Mouse (Mus musculus) ovary, postnatal 10 days (tissue): Measurements from ENCODE around the gene Stac2.

Source experiments
- DNase-seq: peaks from one replicate; pipeline ENCODE4 v3.0.0; 2022; ENCODE audit warnings: low spot score

Stac2 gene

GRCm38 (mm10) chr11:98021565-98022252, 31.6 kb downstream of the Stac2 start:
- DNase-seq, result no peak

- no peak for DNase-seq
Observed at GRCm38 (mm10) chr11:98021118-98021517, 32.1 kb downstream of the Stac2 start.

GRCm38 (mm10) chr11:98020710-98021109, 32.6 kb downstream of the Stac2 start:
- no peak for DNase-seq

GRCm38 (mm10) chr11:98019883-98020610, 33.2 kb downstream of the Stac2 start:
- no peak for DNase-seq

GRCm38 (mm10) chr11:98018858-98019641, 34.2 kb downstream of the Stac2 start:
- no peak for DNase-seq

- no peak for DNase-seq
Observed at GRCm38 (mm10) chr11:98018222-98018621, 35.0 kb downstream of the Stac2 start.

- no peak for DNase-seq
Observed at GRCm38 (mm10) chr11:98016824-98017223, 36.4 kb downstream of the Stac2 start.

DNA sequence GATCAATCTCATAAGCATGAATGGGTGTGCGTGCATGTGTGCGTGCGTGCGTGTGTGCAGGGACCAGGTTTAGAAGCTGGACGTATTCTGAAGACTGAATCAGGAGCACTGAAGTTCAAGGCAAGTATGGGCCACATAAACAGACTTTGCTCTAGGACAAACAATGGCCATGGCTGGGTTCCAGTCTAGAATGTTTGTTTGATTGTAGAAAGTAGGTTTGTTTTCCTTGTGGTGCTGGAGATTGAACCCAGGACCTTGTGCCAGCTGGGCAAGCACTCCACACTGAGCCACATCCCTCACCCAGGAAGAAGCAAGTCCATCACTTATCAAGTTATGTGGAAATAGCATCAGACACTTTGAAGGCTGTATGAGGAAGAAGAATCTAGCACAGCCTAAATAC, 37.1 kb downstream of the Stac2 start:
- DNase-seq, result no peak

DNA sequence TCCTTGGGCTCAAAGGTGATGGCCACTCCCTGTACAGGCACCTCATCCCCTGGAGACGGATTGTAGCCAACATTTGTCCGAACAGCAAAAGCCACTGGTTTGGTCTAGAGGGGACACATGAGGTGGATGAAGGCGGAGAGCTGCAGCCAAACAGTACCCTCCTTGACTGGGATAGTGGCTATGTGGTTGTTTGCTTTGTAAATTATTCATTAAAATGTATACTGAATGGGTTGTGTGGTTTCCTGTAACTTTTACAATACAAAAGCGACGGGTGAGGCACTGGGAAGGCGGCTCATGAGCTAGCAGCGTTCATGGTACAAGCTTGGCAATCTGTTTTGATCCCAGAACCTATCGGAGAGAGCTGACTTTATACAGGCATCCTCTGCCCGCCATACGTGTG, 40.4 kb downstream of the Stac2 start:
- no peak for DNase-seq

DNA sequence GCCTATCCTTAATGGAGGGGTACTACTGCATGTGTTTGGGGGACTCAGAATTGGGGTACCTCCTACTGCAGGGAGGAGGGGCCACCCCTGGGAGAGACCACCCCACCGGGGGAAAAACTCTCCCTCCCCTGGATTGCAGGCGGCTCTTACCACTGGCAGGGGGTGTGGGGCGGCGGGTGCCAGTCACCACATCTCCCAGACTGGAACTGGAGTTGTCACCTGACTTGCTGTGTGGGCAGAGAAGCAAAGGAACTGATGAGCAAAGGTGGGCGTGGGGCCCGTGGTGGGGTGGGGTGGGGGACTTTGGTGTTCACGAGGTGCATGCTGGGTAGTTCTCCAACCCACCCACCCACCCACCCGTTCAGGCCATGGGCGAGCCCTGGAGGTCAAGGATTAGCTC, 41.5 kb downstream of the Stac2 start:
- DNase-seq, result no peak

DNA sequence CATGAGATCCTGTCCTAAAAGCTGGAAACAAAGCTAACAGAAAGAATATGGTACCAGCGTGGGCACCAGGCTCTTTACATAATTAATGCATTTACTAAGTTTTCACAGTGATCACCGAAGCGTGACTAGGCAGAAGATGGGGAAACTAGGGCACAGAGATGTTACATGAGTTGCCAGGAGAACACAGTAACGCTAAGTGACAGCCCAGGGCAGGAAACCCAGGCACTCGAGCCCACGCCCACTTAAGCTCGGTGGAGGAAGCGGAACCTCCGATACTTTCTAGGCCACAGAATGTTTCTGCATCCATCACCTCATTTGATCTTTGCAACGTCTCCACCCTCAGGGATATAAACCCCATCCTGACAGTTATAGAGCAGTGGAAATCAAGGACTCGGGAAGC, 45.2 kb downstream of the Stac2 start:
- DNase-seq, result no peak

DNA sequence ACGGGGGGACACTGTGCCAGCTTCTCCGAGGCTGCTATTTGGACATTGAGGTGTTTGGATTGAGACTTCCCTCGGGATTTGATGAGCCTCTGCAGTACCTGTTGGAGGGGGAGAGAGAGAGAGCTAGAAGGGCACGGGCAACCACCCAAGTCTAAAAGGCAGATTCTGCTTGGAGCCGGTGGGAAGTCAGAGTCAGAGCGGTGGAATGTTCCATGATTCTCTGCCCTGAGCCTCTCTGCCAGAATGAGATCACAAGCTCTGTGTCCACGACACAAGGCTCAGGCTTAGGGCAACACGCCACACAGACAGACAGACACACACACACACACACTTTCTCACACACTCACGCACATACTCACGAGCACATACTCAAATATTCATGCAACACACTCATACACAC, 47.6 kb downstream of the Stac2 start:
- DNase-seq, result no peak

DNA sequence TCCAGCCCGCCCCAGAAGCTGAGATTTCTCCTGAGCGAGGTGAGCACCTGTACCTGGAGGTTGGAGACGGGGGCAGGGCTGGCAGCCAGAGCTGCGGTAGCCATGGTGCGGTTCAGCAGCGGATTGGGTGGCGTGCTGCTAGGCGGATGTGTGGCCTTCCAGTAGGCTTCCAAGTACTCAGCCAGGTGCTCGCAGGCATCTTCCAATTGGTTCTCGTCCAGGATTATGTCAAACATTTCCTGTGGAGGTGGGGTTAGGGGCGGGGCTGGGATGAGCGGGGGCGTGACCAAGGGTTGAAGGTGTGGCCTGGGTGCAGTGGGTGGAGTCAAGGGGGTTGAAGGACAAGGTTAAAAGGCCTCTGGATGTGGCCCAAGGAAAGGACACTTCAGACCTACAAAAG, 48.2 kb downstream of the Stac2 start:
- no peak for DNase-seq

- DNase-seq, result no peak
Observed at GRCm38 (mm10) chr11:98004161-98004560, 49.1 kb downstream of the Stac2 start.

DNA sequence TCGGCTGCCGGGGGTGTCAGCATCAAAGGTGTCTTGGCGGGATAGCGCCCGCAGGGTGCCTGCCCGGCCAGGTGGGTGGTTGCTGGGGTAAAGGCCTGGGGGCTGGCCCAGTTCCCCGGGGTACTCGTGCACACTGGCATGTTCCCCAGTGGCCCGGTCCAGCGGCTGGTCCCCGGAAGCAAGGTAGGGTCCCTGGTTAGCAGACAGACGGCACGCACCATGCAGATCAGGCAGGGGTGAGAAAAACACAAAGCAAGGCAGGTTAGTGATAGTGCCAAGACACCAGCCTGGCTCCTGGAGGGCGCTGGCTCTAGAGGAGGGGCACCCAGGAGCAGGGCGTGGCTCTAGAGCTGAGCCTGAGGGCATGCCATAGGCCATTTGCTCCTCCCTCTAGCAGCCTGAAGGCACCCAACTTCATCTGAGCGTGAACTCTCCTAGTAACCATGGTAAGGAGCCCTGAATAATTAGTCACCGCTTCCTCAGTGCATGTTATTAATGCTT, 50.0 kb downstream of the Stac2 start:
- no peak for DNase-seq

DNA sequence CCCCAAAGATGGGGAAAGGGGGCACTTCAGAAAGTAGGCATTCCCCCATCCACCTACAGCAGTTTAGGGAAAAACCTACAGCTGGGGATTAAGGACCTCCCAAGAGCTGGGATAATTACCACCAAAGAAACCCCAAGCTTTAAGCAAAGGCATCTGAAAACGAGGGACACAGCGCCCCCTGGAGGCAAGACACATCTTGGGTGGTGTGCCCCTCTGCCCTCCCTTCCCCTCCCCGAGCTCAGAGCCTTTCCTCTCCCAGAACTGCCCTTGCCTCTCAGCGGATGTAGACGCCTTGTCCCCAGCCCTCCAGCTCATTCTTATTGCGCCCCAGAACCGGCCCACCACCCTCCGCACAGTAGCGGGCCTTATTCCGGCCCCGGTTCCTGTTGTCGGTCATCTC, 50.6 kb downstream of the Stac2 start:
- peak; percentile 59 for DNase-seq

DNA sequence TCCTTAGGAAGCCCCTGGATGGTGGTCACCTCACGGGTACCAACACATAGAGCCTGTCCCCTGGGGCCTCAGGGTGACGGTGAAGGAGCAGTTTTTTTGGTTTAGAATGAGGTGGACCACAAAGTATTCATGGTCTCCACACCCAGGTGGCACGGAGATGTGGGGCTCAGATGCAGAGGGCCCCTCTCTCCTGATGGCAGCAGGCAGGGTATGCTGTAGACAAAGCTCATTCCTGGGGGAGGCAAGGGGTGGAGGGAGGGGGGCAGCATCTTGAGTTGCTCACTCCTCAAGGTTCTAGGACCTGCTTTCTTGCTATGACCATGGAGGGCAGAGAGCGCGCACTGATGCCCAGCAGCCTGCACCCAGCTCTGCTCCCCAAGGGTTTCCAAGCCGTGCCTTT, 51.3 kb downstream of the Stac2 start:
- no peak for DNase-seq

- no peak for DNase-seq
Observed at GRCm38 (mm10) chr11:98001351-98001824, 51.9 kb downstream of the Stac2 start.

DNA sequence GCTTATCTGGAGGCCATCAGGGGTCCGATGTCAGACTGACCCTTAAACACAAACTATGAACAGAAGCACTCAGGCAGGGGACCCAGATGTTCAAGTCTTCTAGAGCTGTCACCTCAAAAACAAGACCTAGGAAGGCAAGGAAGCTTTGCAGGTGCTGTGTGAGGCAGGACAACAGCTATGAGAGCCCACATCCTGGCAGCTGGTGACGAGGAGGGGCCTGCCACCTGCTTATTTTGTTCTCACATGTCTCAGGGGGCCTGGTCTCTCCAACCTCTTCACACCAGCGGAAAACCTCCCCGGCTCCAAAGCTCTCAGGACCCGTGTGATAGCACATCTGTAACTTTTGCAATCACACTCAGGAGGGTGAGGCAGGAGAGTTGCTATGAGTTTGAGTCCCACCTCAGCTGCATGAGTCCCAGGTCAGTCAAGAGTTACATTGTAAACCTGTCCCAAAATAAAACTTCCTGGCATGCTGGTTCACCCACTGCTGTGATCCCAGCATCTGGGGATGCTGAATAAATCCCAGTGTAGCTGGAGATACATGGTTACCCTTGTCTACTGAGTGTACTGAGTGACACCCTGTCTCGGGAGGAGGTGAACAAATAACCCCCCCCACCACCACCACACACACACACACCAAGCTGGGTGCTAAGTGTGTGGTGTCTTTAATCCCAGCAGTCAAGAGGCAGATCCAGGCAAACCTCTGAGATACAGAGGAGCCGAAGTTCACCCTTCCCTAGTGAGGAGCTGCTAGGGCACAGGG, 52.7 kb downstream of the Stac2 start:
- no peak for DNase-seq

DNA sequence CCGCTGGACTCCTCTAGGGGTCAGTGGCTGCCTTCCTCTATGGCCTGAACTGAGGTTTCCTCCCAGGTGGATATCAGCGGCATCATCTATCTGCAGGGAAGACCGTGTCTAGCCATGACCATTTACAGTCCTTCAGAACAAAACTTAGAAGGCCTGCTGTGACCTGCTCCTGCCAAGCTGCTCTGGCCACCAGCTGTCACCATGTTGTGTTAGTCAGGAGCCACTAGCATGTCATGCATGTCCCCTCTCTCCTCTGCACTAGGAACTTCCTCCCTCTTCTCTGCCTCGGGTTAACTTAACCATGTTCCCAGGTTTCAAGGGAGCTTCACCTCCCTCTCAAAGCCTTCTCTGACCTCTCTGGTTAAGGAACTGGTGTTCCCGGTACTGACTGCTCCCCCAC, 53.5 kb downstream of the Stac2 start:
- no peak for DNase-seq

DNA sequence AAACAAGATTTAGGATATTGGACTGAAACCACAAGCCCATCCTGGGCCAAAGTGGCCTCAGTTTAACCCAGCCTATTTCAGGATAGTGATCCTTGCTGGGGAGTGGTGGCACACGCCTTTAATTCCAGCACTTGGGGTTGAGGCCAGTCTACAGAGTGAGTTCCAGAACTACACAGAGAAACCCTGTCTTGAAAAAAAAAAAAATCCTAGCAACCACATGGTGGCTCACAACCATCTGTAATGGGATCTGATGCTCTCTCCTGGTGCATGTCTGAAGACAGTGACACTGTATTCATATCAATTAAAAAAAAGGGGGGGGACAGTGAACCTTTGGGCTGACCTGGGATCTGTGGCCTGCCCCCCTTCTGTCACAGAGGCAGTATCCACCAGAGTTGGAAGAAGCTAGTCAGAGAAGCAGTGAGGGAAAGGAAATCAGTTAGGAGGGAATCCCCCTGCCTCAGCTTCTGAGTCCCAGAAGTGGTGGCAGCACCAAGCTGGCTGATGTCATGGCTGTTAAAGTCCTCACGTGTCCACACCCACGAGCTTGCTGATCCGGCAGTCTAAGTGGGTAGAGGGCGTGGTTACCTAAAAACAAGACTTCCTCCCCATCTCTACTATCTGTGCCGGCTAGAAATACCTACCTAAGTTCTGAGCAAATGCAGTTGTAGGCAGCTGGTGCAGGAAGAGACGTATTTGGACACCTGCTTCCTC, 54.2 kb downstream of the Stac2 start:
- DNase-seq, result no peak
